Mouse (Mus musculus): ENCODE measurements around the gene Olfr819. TPM values are rescaled to one million over a fixed set of nuclear protein-coding genes. Genes with fewer than 3 reads are reported as not detected.
"Not testable (repeated sequence)": the region's sequence is repeated elsewhere in the genome, so short reads cannot be mapped to it uniquely, and the experiment has no call there.

Olfr819 gene
- total RNA-seq, 1 experiment: not detected

- H3K27ac ChIP-seq (ENCODE audit: insufficient read depth, low read depth, low read length, poor library complexity, severe bottlenecking); in situ Hi-C loops (cut with MboI; ENCODE audit: low sequenced_read_pairs in 2 of 2, unreplicated experiment in 2 of 2); H3K4me3 ChIP-seq (ENCODE audit: insufficient read depth in 1 of 2, low read depth in 1 of 2, low read length in 2 of 2, poor library complexity in 1 of 2, severe bottlenecking in 1 of 2): not testable (repeated sequence)
Measured at GRCm38 (mm10) chr10:129972994-129973393, 5.9 kb upstream of the Olfr819 start.

DNA sequence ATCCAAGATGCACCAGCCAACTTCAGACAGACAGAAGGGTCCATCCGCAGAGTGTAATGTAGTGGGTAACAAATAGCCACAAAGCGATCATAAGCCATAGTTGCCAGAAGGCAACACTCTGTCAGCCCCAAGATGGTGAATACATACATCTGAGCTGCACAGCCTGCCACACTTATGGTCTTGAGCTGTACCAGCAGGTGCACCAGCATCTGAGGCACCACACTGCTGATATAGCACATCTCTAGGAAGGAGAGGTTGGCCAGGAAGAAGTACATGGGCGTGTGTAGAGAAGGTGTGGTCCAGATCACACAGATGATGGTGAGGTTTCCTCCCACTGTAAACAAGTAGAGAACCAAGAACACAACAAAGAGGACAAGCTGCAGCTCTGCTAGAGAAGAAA, 834 bp downstream of the Olfr819 start:
- H3K27ac ChIP-seq (ENCODE audit: insufficient read depth, low read depth, low read length, poor library complexity, severe bottlenecking); H3K4me1 ChIP-seq (ENCODE audit: control insufficient read depth in 2 of 2, insufficient read depth in 2 of 2, low read length in 2 of 2, poor library complexity in 1 of 2); H3K4me3 ChIP-seq (ENCODE audit: insufficient read depth in 1 of 2, low read depth in 1 of 2, low read length in 2 of 2, poor library complexity in 1 of 2, severe bottlenecking in 1 of 2); H3K36me3 ChIP-seq (ENCODE audit: control insufficient read depth, insufficient read depth, low read length, poor library complexity, severe bottlenecking); in situ Hi-C loops (cut with MboI; ENCODE audit: low sequenced_read_pairs in 2 of 2, unreplicated experiment in 2 of 2); DNase-seq (ENCODE audit: low read depth, low spot score); H3K9ac ChIP-seq (ENCODE audit: insufficient read depth, low read depth, low read length, poor library complexity, severe bottlenecking); H3K9me3 ChIP-seq (ENCODE audit: control insufficient read depth, insufficient read depth, low read depth, low read length): not testable (repeated sequence)

More at GRCm38 (mm10) chr10:129972994-129973393, 5.9 kb upstream of the Olfr819 start:
- not testable (repeated sequence) for H3K9me3 ChIP-seq (ENCODE audit: control insufficient read depth, insufficient read depth, low read depth, low read length); H3K36me3 ChIP-seq (ENCODE audit: control insufficient read depth, insufficient read depth, low read length, poor library complexity, severe bottlenecking); H3K9ac ChIP-seq (ENCODE audit: insufficient read depth, low read depth, low read length, poor library complexity, severe bottlenecking); DNase-seq (ENCODE audit: low read depth, low spot score); H3K4me1 ChIP-seq (ENCODE audit: control insufficient read depth in 2 of 2, insufficient read depth in 2 of 2, low read length in 2 of 2, poor library complexity in 1 of 2)

GRCm38 (mm10) chr10:129949000-129949399, 18.1 kb downstream of the Olfr819 start, which contains the start of gene Olfr818:
Gene Olfr818 (minus strand): TSS chr10:129949100.
- DNase-seq (ENCODE audit: low read depth, low spot score): no peak
- Histone ChIP-seq H3K9me3 (ENCODE audit: control insufficient read depth, insufficient read depth, low read depth, low read length) (no peaks in the 10 kb centered on the region), H3K4me3 (ENCODE audit: insufficient read depth in 1 of 2, low read depth in 1 of 2, low read length in 2 of 2, poor library complexity in 1 of 2, severe bottlenecking in 1 of 2) (no peak within 1 kb of the TSS), H3K9ac (ENCODE audit: insufficient read depth, low read depth, low read length, poor library complexity, severe bottlenecking) (no peak within 1 kb of the TSS), H3K36me3 (ENCODE audit: control insufficient read depth, insufficient read depth, low read length, poor library complexity, severe bottlenecking) (no peaks in the 10 kb centered on the region), H3K27ac (ENCODE audit: insufficient read depth, low read depth, low read length, poor library complexity, severe bottlenecking) (no peak within 1 kb of the TSS), H3K4me1 (ENCODE audit: control insufficient read depth in 2 of 2, insufficient read depth in 2 of 2, low read length in 2 of 2, poor library complexity in 1 of 2) (no peaks in the 10 kb centered on the region)
- TF ChIP-seq HCFC1 (IDR thresholded peaks at IDR 0.05; ENCODE audit: borderline replicate concordance, insufficient read depth, low read length): no peak
- TF ChIP-seq CHD2 (IDR thresholded peaks at IDR 0.05; ENCODE audit: low read depth, low read length): no peak
- TF ChIP-seq ZNF384 (IDR thresholded peaks at IDR 0.05; ENCODE audit: low read depth, low read length): no peak
- TF ChIP-seq MAFK (IDR thresholded peaks at IDR 0.05; ENCODE audit: insufficient read depth, low read depth, low read length): no peak
- in situ Hi-C loops (cut with MboI; ENCODE audit: low sequenced_read_pairs in 2 of 2, unreplicated experiment in 2 of 2): no loop called here

DNA sequence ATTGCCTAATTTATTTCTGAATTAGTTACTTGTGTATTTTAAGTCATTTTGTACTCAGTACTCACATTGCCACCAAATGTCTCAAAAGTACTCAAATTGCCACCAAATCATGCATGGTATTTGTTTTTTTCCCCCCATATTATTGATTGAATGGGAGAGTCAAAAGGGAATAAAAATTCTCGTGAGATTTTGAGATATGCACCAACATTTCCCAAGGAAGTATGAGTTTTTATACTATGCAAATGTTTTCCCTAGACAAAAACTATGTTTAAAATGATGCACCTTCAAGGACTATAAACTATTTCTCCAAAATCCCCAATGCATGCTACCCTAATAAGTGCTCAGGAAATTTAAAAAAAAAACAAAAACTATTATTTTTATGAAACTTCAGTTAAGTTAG, 51.6 kb downstream of the Olfr819 start, which contains the start of gene Olfr816:
Olfr816 (minus strand) TSS at position 101 of the 400 bp plus-strand sequence.
- Histone ChIP-seq H3K9ac (ENCODE audit: insufficient read depth, low read depth, low read length, poor library complexity, severe bottlenecking) (no peak within 1 kb of the TSS), H3K27ac (ENCODE audit: insufficient read depth, low read depth, low read length, poor library complexity, severe bottlenecking) (no peak within 1 kb of the TSS), H3K4me3 (ENCODE audit: insufficient read depth in 1 of 2, low read depth in 1 of 2, low read length in 2 of 2, poor library complexity in 1 of 2, severe bottlenecking in 1 of 2) (no peak within 1 kb of the TSS), H3K9me3 (ENCODE audit: control insufficient read depth, insufficient read depth, low read depth, low read length) (no peaks in the 10 kb centered on the region), H3K4me1 (ENCODE audit: control insufficient read depth in 2 of 2, insufficient read depth in 2 of 2, low read length in 2 of 2, poor library complexity in 1 of 2) (no peaks in the 10 kb centered on the region), H3K36me3 (ENCODE audit: control insufficient read depth, insufficient read depth, low read length, poor library complexity, severe bottlenecking) (no peaks in the 10 kb centered on the region)
- in situ Hi-C loops (cut with MboI; ENCODE audit: low sequenced_read_pairs in 2 of 2, unreplicated experiment in 2 of 2): no loop called here
- no peak for DNase-seq (ENCODE audit: low read depth, low spot score)
- TF ChIP-seq CHD2 (IDR thresholded peaks at IDR 0.05; ENCODE audit: low read depth, low read length) (no peak), HCFC1 (IDR thresholded peaks at IDR 0.05; ENCODE audit: borderline replicate concordance, insufficient read depth, low read length) (no peak)

Other genes starting within 250 kb of the Olfr819 start
- not detected in 2 replicates for gene Olfr805, start 237.9 kb downstream of the Olfr819 start, total RNA-seq (2012; rRNA removed)
- not detected in 2 replicates for gene Olfr806, start 225.3 kb downstream of the Olfr819 start, total RNA-seq (2012; rRNA removed)
- not detected in 2 replicates for gene Olfr807, start 209.5 kb downstream of the Olfr819 start, total RNA-seq (2012; rRNA removed)
- gene Olfr808, start 201.8 kb downstream of the Olfr819 start, total RNA-seq (2012; rRNA removed): not detected in 2 replicates
- not detected in 2 replicates for gene Olfr809, start 192.6 kb downstream of the Olfr819 start, total RNA-seq (2012; rRNA removed)
- not detected in 2 replicates for gene Olfr810, start 172.3 kb downstream of the Olfr819 start, total RNA-seq (2012; rRNA removed)
- not detected in 2 replicates for gene Olfr811, start 162.9 kb downstream of the Olfr819 start, total RNA-seq (2012; rRNA removed)
- gene Olfr812, start 121.2 kb downstream of the Olfr819 start, total RNA-seq (2012; rRNA removed): not detected in 2 replicates
- gene Olfr813, start 111.9 kb downstream of the Olfr819 start, total RNA-seq (2012; rRNA removed): not detected in 2 replicates
- 0.22 and 0.26 TPM in 2 replicates for gene Olfr814, start 87.4 kb downstream of the Olfr819 start, total RNA-seq (2012; rRNA removed)
- 0.58 and 0.63 TPM in 2 replicates for gene Olfr815, start 61.4 kb downstream of the Olfr819 start, total RNA-seq (2012; rRNA removed)
- gene Olfr816, start 51.7 kb downstream of the Olfr819 start, total RNA-seq (2012; rRNA removed): not detected in 2 replicates
- gene Olfr818, start 18.2 kb downstream of the Olfr819 start, total RNA-seq (2012; rRNA removed): not detected in 2 replicates
- not detected in 2 replicates for gene Olfr247, start 8.9 kb upstream of the Olfr819 start, total RNA-seq (2012; rRNA removed)
- gene Gm10310, start 17.8 kb upstream of the Olfr819 start, total RNA-seq (2012; rRNA removed): not detected in 2 replicates
- gene Olfr820, start 45.4 kb upstream of the Olfr819 start, total RNA-seq (2012; rRNA removed): not detected in 2 replicates
- not detected in 2 replicates for gene Olfr821, start 63.1 kb upstream of the Olfr819 start, total RNA-seq (2012; rRNA removed)
- gene Olfr822, start 103.9 kb upstream of the Olfr819 start, total RNA-seq (2012; rRNA removed): not detected in 2 replicates
- not detected in 2 replicates for gene Olfr823, start 148.1 kb upstream of the Olfr819 start, total RNA-seq (2012; rRNA removed)
- not detected in 2 replicates for gene Olfr824, start 162.7 kb upstream of the Olfr819 start, total RNA-seq (2012; rRNA removed)
- not detected in 2 replicates for gene Olfr825, start 199.5 kb upstream of the Olfr819 start, total RNA-seq (2012; rRNA removed)
- gene Olfr826, start 216.9 kb upstream of the Olfr819 start, total RNA-seq (2012; rRNA removed): not detected in 2 replicates
- not detected in 2 replicates for gene Olfr827, start 247.1 kb upstream of the Olfr819 start, total RNA-seq (2012; rRNA removed)